Mouse (Mus musculus) frontal cortex, postnatal 14 days (tissue): ENCODE measurements around the gene Amdhd2.

ENCODE experiments used
- DNase-seq, 2 experiments: peaks; one replicate each; pipeline ENCODE4 v3.0.0; 2022; ENCODE audit warnings: low spot score in 2 of 2

Amdhd2 gene

GRCm38 (mm10) chr17:24197032-24197824, 33.7 kb upstream of the Amdhd2 start:
- DNase-seq = no peak

GRCm38 (mm10) chr17:24195349-24195748, 31.8 kb upstream of the Amdhd2 start:
- no peak for DNase-seq

- no peak for DNase-seq
Measured at GRCm38 (mm10) chr17:24193769-24194168, 30.2 kb upstream of the Amdhd2 start.

GRCm38 (mm10) chr17:24193268-24193667, 29.7 kb upstream of the Amdhd2 start:
- DNase-seq = no peak

- no peak for DNase-seq
Measured at GRCm38 (mm10) chr17:24192848-24193247, 29.3 kb upstream of the Amdhd2 start.

- no peak for DNase-seq
Measured at GRCm38 (mm10) chr17:24191481-24191880, 27.9 kb upstream of the Amdhd2 start.

GRCm38 (mm10) chr17:24190934-24191333, 27.4 kb upstream of the Amdhd2 start:
- DNase-seq = no peak

GRCm38 (mm10) chr17:24174259-24174658, 10.7 kb upstream of the Amdhd2 start:
- no peak for DNase-seq

- peak in 1 of 2 experiments; percentile 67 for DNase-seq
Measured at GRCm38 (mm10) chr17:24173423-24173822, 9.9 kb upstream of the Amdhd2 start.

GRCm38 (mm10) chr17:24171738-24172137, 8.2 kb upstream of the Amdhd2 start:
- DNase-seq = no peak

- DNase-seq = no peak
Measured at GRCm38 (mm10) chr17:24170729-24171128, 7.2 kb upstream of the Amdhd2 start.

- DNase-seq = no peak
Measured at GRCm38 (mm10) chr17:24170125-24170524, 6.6 kb upstream of the Amdhd2 start.

GRCm38 (mm10) chr17:24169317-24170065, 5.9 kb upstream of the Amdhd2 start, which contains the start of gene Atp6v0c:
Gene Atp6v0c, minus strand, starts transcription at chr17:24169702.
- DNase-seq = peak; percentile 93 to 94

- peak; percentile 67 to 74 for DNase-seq
Measured at GRCm38 (mm10) chr17:24168590-24169277, 5.2 kb upstream of the Amdhd2 start.

GRCm38 (mm10) chr17:24167891-24168505, 4.4 kb upstream of the Amdhd2 start:
- DNase-seq = no peak

- no peak for DNase-seq
Measured at GRCm38 (mm10) chr17:24167120-24167519, 3.6 kb upstream of the Amdhd2 start.

GRCm38 (mm10) chr17:24164566-24165259, 1.1 kb upstream of the Amdhd2 start:
- no peak for DNase-seq

GRCm38 (mm10) chr17:24162584-24163175, 886 bp downstream of the Amdhd2 start:
- no peak for DNase-seq

GRCm38 (mm10) chr17:24161466-24161865, 2.1 kb downstream of the Amdhd2 start:
- DNase-seq = no peak

GRCm38 (mm10) chr17:24157526-24157925, 6.0 kb downstream of the Amdhd2 start:
- DNase-seq = no peak

GRCm38 (mm10) chr17:24157121-24157520, 6.4 kb downstream of the Amdhd2 start:
- no peak for DNase-seq
